Mouse (Mus musculus) lung, postnatal 36 days (tissue): ENCODE data around the gene Cntn2.
"Not testable (repeated sequence)": the region's sequence is repeated elsewhere in the genome, so short reads cannot be mapped to it uniquely, and the experiment has no call there.

Source experiments
- DNase-seq: peaks from one replicate; pipeline ENCODE4 v3.0.0; 2022; ENCODE audit warnings: mixed read lengths

Cntn2 gene

DNA sequence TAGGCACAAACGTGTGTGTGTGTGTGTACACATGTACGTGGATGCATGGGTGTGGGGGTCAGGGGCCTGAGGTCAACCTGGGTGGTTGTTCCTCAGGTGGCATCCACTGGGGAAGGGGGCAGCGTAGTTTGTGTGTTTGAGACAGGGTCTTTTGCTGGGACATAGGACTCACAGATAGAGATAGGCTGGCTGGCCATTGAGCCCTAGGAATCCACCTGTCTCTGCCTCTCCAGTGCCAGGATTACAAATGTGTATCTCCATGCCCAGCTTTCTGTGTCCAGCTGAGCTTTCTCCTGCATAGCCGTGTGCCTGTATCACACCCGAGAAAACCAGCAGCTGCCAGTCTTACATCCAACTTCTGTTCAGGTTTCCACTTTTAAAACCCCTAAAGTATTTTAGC lies 33.3 kb downstream of the Cntn2 start:
- no peak for DNase-seq

DNA sequence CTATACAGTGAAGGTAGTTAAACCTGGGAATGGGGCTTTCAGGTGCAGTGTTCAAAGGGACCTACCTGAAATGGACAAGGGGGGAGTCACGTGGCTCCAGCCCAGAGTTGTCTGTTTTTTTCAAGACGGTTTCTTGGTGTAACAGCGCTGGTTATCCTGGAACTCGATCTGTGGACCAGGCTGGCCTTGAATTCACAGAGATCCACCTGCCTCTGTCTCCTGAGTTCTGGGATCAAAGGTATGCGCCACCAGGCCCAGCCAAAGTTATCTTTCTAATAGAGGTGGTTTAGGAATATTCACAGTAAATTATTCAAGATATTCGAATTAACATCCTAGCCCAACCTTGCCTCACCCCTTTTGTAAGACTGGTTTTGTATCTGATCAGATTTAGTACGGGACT lies 36.4 kb downstream of the Cntn2 start:
- no peak for DNase-seq

DNA sequence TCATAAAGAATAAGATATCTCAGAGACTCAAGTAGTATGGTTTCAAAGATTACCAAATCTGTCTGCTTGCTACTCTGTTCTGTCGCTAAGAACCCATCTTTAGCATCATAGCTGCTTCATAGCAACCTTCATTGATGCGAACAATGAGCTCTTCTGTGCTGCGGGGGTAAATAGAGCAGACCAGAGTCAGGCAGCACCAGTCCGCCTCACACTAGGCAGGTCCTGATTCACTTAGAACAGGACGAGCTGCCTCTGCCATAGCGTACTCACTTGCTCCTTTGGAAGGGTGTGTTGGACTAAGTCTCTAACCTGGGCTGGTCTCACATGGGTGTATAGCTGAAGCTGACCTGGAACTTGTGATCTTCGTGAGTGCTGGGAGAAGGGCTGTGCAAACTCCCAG lies 37.0 kb downstream of the Cntn2 start, which contains the start of gene Tmem81:
Tmem81 (plus strand) TSS at position 173 of the 400 bp plus-strand sequence.
- no peak for DNase-seq

DNA sequence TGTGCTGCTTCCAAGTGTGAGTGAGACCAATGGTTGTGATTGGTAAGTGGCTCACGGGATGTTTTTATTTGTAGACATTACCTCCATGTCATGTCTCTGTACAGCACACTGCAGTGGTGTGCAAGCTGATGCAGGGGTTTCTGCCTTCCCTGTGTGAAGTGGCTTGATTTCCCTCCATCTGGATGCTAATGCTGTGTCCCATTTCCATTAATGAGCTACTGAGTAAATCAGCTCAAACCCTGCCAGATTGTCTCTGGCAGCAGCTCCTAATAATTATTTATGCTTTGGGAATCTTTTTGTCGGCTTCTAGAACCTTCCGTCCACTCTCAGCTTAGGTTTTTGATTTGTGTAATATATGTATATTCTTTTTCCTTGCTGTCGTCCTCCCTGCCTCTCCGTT lies 37.9 kb downstream of the Cntn2 start:
- no peak for DNase-seq

DNA sequence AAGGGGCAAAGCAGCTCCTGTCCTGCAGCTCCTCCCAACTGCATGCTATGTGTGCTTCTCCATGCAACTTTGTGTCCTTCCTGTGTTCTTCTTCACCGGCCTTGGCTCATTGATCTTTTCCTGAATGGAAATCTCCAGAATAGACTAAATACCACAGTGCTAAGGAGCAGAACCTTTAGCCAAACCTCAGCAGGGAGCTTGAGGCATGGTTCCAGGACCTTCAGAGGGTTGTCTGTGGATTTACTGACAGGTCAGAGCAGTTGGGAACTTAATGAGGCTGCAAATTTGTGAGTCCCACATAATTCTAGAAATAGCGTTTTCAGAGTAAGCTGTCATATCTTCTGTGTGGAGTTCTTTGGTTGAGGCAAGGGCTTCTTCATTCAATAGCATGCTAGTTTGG lies 42.5 kb downstream of the Cntn2 start:
- no peak for DNase-seq

DNA sequence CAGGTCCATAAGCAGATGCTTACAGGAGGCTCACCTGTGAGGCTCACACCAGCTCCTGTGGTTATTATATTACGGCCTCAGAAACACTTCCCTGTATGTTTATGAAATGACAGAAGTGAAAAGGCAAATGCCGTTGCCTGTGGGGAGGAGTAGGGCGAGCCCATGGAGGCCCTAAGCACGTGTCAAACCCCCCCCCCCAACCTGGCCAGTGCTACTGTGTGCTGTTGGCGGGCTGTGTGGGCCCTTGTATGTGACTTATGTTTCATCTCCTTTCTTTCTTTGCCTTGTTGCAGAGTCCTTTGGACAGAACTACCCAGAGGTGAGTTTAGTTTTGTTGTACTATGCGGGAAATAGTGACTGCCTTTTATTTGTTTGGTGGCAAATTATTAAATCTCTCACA lies 59.3 kb downstream of the Cntn2 start:
- no peak for DNase-seq

DNA sequence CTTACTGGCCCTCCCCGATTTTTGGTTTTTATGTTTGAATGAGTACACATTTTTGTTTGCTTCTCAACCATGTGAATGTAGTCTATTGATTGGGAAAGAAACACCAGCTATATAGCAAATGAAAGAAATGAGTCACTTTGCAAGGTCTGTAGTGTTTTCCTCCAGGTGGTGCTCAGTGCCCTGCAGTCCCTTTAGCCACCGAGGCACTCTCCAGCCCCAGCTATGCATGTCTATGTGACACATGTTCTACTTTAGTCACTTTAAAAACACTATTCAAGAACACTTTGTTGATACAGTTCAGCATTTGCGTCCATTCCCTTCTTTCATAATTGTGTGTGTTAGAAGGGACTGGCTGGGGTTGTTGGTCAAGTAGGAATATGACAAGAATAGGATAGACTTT lies 59.8 kb downstream of the Cntn2 start:
- no peak for DNase-seq

DNA sequence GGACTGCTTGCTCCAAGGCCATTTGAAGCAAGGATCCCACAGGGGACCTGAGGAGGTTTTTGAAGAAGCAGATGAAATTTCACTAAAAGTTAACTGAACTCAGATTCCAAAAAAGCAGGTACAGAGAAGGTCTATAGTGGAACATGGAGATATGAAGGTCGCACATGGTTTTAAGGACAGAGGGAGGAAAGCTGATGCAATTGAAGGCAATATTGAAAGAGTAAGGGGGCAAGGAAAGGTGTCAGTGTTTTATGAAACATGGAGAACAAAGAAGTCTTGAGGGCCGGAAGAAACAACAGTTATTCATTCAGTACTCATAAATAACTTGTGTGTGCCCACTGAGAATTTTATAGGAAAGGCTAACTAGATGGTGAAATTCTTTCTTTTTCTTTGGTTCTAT lies 61.4 kb downstream of the Cntn2 start:
- no peak for DNase-seq

DNA sequence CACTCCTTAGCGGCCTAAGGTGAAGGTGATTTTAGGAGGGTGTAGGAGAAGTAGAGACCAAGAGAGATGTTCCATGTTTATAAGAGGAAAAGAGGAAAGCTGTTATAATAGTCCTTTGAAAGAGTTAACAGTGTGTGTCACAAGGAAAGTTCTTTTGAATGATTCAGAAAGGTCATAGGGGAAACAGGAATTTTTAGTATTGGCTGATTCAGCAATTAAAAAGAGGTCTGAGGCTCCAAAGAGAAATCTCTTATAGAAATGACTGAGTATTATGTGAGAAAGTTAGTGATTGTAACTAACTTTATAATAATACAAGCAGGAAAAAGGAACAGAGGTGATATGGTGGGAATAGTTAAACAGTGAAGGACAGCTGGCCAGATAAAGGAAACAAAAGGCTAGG lies 63.6 kb downstream of the Cntn2 start:
- no peak for DNase-seq

DNA sequence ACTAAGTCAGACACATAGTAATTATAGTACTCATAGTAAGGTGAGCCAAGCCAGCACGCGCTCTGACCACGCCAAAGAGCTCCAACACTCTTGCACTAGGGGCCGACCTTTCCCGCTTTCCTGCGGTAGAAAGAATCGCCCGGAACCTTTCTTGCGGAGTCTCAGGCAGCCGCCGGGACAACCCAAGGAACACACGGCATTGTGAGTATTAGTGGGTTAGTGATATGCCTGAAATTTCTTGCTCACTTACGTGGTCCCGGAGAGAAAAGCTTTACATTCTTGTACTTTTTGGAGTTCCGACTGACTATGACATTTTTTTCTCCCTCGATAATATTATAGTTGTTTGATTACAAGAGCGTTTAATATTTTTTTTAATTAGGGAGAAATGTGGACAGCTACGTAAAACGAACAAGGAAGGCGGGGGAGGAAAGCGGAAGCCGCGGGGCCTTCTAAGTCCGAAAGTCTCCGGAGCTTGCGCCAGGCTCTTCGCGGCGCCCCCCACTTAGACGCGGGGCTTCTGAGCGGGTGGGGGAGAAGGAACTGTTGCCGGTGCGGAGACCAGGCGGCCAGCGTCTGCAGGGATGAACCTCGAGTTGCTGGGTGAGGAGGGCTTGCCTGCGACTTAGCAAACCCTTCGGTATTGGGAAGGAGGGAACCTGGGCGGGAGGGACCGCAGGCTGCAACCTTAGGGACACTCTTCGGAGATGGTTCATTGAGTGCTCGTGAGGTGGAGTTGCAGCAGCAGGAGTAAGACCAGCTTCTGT lies 65.9 kb downstream of the Cntn2 start, which contains the start of gene Rbbp5:
Rbbp5 (plus strand) TSS at position 438 of the 764 bp plus-strand sequence.
- peak; percentile 93 for DNase-seq

DNA sequence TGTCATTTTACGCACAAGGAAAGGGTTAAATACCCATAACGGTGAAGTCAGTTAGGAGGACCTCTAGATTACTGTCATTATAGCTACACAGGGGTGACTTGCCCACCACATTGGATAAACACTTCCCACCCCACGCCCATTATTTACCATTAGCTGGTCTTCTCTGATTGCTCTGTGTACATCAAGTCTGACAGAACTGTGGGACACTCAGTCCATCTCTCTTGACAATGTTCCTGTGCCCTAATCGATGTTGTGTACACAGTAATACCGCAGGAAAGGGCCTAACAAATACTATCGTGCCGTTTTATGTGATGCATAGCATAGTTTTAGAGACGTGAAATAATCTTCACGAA lies 66.5 kb downstream of the Cntn2 start:
- DNase-seq = no peak

DNA sequence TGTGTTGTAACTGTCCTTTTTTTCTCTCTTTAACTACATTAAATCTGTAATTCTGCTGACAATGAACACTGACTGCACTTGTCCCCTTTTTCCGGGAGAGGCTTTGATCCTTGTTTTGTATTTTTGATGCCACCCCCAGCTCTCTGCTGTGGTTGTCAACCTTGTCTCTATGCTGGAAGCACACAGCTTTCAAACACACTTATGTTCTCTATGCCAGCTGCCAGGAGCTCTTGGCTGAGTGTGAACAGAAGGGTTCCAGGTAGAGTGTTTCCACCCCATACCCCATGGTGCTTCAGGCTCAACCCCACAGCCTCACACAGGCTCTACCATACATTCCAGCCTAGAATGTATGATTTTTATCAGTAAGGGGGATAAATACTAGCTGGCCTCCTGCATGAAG lies 68.6 kb downstream of the Cntn2 start:
- no peak for DNase-seq

DNA sequence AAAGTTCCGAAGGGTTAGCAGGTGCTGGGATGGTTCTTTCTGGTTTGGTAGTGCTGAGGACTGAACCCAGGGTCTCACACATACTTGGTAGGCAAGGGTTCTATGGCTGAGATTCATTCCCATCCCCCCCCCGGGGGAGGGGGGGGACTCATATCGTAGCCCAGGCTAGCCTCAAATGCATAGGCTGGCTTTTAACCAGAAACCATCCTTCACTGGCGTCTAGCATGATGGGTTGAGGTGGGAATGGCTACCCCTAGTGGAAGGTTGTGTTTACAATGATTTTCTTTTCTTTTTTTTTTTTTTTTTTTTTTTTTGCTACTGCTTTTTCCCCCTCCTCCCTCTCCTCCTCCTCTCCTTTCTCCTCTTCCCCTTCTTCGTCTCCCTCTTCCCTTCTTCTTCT lies 70.5 kb downstream of the Cntn2 start:
- no peak for DNase-seq

DNA sequence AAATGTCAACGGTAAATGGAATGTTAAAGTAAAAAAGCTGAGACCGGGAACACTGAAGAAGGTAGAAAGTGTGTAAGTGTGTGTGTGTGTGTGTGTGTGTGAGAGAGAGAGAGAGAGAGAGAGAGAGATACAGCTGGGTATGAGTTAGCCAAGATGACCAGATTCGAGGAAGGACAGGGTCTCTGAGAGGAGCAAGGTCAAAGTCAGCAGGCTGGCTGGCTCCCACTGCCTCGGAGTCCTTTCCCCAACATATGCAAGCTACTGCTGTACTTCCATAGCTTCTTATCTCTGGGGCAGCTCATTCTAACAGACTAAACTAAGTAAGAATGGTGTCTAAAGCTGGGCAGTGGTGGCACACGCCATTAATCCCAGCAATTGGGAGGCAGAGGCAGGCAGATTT lies 71.6 kb downstream of the Cntn2 start:
- no peak for DNase-seq

DNA sequence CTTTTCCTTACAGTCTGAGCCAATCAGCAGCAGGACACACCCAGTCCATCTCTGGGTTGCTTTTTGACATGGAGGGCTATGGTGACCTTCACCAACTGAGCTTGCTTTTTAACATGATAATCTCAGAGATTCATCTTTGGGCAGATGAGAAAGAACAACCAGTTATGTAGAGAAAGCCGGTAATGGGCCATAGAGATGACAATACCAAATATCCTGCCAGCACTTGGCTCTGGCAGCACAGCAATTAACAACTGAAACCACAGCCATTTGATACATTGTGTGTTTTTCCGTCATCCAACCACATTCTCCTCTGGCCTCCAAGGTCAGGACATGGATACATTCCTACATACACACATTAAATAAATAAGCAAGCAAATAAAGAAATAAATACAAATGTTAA lies 72.0 kb downstream of the Cntn2 start:
- no peak for DNase-seq

DNA sequence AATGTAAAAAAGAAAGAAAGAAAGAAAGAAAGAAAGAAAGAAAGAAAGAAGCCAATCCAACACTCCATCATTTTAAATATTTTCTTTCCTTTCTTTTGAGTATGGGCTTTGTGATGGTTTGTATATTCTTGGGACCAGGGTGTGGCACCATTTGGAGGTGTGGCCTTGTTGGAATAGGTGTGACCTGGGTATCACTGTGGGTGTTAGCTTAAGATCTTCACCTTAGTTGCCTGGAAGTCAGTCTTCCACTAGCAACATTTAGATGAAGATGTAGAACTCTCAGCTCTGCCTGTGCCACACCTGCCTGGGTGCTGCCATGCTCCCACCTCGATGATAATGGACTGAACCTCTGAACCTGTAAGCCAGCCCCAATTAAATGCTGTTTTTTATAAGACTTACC lies 73.0 kb downstream of the Cntn2 start:
- not testable (repeated sequence) for DNase-seq

DNA sequence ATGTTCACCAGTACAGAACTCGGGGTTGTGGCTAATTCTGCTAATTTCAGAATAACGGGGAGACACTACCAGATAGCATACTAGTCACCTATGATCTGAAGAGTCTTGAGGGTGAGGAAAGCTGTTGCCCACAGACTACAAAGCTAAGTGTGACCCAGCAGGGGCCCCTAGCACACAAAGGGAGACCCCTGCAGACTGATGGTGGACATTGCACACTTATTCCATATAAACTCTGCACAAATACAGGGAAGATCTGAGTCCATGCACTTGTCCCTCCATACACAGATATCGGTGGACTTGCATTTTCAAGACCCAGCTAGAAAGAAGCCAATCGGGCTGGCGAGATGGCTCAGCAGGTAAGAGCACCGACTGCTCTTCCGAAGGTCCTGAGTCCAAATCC lies 73.5 kb downstream of the Cntn2 start:
- no peak for DNase-seq

DNA sequence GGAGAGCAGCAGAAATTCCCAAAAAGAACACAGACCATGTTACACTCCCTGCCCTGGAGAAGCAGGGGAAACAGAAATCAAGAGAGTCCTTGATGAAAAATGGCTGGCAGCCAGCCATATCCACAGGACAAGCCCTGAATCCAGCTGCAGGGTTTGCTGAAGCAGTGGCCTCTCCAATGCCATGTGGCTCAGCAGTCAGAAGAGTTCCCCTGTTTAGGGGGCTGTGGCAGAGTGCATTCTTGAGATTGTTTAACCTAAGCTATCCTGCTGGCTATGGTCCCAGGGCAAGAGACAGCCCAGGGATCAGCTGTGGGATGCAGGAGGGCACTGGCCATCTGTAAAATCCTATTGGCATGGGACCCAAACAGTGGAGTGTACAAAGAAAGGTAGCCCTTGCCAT lies 74.1 kb downstream of the Cntn2 start:
- DNase-seq = peak; percentile 7

DNA sequence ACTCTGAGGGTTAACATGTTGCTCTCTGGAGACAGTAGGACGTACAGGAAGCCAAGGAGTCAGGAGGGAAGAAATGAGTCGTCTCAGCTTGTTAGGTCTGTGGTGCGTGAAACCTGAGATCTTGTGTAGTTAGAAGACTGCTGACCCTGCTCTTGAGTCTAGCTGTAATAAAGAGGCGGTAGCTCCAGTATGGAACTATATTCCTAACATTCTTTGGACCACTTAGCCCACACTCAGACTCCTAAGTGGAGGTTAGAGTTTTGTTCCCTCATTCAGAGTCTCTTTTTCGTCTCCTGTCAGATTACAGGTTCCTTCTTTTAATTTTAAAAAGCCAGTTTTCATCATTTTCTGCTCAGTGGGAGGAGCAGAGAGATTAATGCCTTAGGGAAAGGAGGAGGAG lies 78.4 kb downstream of the Cntn2 start:
- peak; percentile 4 for DNase-seq
